Mouse (Mus musculus): ENCODE results near the gene Ntrk2.
"Not testable (repeated sequence)": the region's sequence is repeated elsewhere in the genome, so short reads cannot be mapped to it uniquely, and the experiment has no call there.

Gene Ntrk2

GRCm38 (mm10) chr13:59040156-59040915 is 234.0 kb downstream of the Ntrk2 start:
- DNase-seq (ENCODE audit: low read depth, low spot score) = no peak

- peak; percentile 24 for DNase-seq (ENCODE audit: low read depth, low spot score)
Measured at GRCm38 (mm10) chr13:59041013-59041764, 234.8 kb downstream of the Ntrk2 start.

DNA sequence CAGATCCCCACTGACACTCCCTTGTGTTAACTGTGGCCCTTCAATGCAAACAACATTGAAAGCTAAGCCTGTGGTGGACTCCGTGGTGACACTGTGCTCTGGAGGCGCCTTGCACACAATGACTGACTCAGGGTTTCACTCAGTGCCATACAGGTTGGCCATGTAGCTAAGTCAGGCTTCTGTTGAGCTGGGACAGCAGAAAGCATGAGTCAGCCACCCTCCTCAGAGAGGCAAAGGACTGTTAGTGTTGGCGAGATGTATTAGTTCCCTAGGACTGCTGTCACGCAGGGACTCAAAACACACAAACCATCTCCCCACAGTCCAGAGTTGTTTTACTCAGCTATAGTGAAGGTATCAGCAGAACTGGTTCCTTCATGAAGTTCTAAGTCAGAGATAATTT is 245.8 kb downstream of the Ntrk2 start:
- no peak for DNase-seq (ENCODE audit: low read depth, low spot score)

- not testable (repeated sequence) for DNase-seq (ENCODE audit: low read depth, low spot score)
Measured at GRCm38 (mm10) chr13:59054331-59054730, 248.0 kb downstream of the Ntrk2 start.

- no peak for DNase-seq (ENCODE audit: low read depth, low spot score)
Measured at GRCm38 (mm10) chr13:59056859-59057258, 250.5 kb downstream of the Ntrk2 start.

DNA sequence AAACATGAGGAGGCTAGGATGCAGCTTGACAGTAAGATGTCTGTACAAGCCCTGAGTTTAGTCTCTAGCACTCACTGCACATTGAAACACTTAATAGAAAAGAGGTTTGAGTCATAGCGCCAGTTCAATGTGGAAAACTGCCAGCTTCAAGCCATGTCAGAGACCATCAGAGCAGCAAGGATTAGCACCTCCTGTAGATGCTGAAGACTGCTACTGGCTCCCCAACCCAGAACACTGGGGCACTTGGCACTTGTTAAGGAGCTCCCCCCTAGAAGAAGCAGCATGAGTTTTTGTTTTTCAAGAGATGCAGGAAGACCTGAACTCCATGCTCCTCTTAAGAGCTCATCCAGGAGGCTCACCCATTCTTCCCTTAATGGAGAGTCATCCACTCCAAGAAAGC is 251.5 kb downstream of the Ntrk2 start:
- DNase-seq (ENCODE audit: low read depth, low spot score) = no peak

GRCm38 (mm10) chr13:59059118-59059517 is 252.7 kb downstream of the Ntrk2 start:
- no peak for DNase-seq (ENCODE audit: low read depth, low spot score)

GRCm38 (mm10) chr13:59065677-59066076 is 259.3 kb downstream of the Ntrk2 start:
- no peak for DNase-seq (ENCODE audit: low read depth, low spot score)

DNA sequence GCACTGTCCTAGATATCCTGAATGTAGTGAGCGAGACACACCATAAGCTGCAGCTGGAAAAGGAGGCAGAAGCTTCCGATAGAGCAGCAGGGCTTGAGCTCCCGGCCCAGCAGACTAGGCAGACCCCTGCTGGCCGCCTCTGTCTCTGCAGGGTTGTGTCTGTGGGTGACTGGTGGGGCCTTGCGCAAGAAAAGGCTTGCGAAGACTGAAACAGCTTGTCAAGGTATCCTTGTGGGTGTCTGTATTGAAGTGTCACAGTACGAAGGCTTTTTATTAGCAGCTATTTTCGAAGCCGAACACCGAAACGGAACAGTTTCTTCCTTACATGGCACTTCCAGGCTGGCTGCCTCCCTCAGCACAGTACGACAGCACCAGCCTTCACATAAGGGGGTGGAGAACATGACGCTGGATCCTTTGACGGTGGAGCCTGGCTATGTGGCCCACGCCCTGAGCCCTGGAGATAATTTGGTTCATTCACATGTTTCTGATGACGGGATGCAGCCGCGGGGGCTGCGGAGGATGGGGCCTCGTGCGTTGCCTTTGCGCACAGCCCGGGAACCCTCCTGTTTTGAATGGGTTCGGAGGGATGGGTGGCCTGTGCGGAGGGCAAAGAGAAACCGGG is 267.4 kb downstream of the Ntrk2 start:
- peak; percentile 58 for DNase-seq (ENCODE audit: low read depth, low spot score)

DNA sequence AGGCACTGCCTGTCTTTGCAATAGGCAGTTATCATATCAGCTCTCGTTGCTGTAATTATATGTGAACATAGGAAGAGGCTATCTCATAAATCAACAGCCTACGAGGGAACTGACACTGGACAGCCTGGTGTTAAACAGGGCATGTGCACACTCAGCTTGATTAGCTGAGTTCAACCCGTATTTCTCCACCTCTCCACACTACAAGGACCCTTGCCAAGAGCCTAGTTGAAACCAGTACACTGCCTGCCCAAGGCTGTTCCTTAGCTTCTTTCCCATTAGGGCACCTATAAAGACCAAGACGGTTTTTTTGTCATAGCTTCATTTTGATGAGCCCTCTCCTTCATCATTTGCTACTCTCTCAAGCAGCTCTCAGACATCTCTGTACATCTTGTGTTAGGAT is 270.1 kb downstream of the Ntrk2 start:
- DNase-seq (ENCODE audit: low read depth, low spot score) = no peak

- DNase-seq (ENCODE audit: low read depth, low spot score) = no peak
Measured at GRCm38 (mm10) chr13:59079761-59080461, 273.5 kb downstream of the Ntrk2 start.

GRCm38 (mm10) chr13:59080468-59080867 is 274.1 kb downstream of the Ntrk2 start:
- DNase-seq (ENCODE audit: low read depth, low spot score) = no peak

GRCm38 (mm10) chr13:59089016-59089415 is 282.6 kb downstream of the Ntrk2 start:
- DNase-seq (ENCODE audit: low read depth, low spot score) = no peak

GRCm38 (mm10) chr13:59091138-59091971 is 285.0 kb downstream of the Ntrk2 start:
- no peak for DNase-seq (ENCODE audit: low read depth, low spot score)

DNA sequence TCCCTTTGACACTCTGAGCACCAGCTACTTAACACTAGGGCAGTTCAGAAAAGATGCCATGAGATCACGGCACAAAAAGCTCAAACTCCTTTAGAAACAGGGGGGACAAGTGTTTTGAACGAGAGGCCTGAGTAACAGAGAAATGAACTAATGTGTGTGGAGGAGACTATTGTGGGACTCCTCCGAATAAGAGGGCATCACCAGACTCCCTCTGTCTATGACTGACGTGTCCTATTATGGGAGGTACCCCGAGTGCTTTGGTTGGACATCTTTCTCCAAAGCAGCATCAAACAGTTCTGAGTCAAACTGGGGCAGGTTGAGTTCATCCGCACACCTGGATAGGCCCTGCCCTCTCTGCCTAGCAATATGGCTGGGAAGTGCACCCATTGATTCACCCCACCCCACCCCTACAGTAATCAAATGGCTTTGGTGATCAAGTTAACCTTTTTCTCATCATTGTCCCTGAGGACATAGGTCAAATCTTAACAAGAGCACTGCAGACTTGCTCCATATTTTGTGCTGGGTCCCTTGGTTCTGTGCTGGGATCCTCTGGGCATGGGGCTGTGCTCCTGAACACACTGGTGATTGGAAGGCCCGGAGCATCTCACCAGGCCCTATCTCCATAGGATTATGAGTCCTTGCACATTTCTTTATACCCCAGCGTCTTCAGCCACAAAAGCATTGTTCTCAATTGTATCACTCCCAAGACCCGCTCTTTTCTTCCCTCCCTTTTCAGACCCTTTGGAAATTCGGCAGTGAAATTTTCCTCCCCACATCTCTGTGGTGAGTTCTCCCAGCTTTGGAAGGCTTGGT is 285.9 kb downstream of the Ntrk2 start:
- DNase-seq (ENCODE audit: low read depth, low spot score) = no peak

DNA sequence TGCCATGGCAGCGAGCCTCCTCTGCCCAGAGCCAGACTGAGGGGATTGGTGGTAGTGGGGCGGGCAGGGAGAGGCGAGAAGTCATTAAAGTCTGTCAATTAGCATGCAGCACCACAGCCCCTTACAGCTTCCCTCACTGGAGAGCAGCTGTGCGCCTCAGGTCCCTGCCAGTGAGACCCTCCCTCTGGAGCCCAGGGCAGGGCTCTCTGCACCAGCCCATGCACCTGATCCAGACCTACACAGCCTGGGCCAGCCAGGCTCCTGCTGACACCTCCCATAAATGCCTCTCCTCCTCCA is 286.4 kb downstream of the Ntrk2 start:
- no peak for DNase-seq (ENCODE audit: low read depth, low spot score)

DNA sequence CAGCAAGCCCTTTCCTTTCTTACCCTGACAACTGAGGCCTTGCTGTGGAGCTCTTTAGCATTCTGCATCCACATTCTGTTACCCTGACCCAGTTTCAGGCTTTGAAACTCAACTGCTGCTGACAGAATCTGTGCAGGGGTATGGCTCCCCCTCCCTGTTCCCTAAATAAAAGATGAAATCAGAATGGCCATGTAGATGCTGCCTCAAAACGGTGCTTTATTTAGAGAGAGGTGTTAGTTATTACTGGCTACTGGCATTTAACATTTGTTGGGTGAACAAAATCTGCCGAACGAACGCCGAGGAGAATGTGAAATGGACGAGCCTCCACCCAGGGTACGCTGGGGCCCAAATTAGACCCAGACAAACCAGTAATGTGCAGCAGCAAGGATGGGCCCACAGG is 288.4 kb downstream of the Ntrk2 start:
- no peak for DNase-seq (ENCODE audit: low read depth, low spot score)

GRCm38 (mm10) chr13:59095811-59096391 is 289.5 kb downstream of the Ntrk2 start:
- no peak for DNase-seq (ENCODE audit: low read depth, low spot score)

GRCm38 (mm10) chr13:59100086-59100485 is 293.7 kb downstream of the Ntrk2 start:
- DNase-seq (ENCODE audit: low read depth, low spot score) = no peak

DNA sequence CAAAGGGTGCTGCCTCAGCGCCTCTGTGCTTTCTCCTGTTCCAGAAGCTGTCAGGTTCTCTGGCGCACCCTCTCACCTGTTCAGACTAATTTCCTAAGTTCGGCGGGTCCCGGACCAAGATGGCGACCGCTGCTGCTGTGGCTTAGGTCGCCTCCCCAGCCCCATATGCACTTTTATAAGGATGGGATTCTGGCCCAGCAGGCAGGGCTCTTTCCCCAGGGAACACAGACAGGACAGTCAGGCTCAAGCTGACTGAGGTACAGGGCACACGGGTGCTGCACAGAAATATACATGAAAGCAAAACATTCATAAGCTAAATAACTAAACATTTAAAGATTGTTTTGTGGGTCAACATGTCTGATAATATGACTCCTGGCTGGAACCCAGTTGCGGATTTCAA is 301.4 kb downstream of the Ntrk2 start:
- DNase-seq (ENCODE audit: low read depth, low spot score) = not testable (repeated sequence)
